Mouse (Mus musculus) liver, embryonic 14.5 days (tissue): ENCODE data around the gene Mogat1. TPM values are rescaled to one million over a fixed set of nuclear protein-coding genes. Genes with fewer than 3 reads are reported as not detected.
"Not testable (repeated sequence)": the region's sequence is repeated elsewhere in the genome, so short reads cannot be mapped to it uniquely, and the experiment has no call there.

ENCODE experiments used
- ATAC-seq: fragments of 200-750 bp; cut with Nextera tagmentation; 2 replicates; pipeline ENCODE4 v1.8.0; 2017; ENCODE audit warnings: moderate number of reproducible peaks, mild to moderate bottlenecking, moderate library complexity; ENCODE audit not compliant: insufficient read depth
- DNase-seq, 3 experiments: peaks; one replicate each; pipeline ENCODE4 v3.0.0-alpha.2; 2012 to 2013; ENCODE audit warnings: low read depth in 3 of 3, low spot score in 3 of 3
- H3K27ac ChIP-seq: fragments of 300-500 bp; sonication (generic); 2 replicates; pipeline ENCODE4 v1.5.1; 2014; ENCODE audit warnings: moderate library complexity, mild to moderate bottlenecking, control low read depth, inconsistent platforms
- H3K27me3 ChIP-seq: fragments of 300-500 bp; sonication (generic); 2 replicates; pipeline ENCODE4 v1.6.1; 2014; ENCODE audit warnings: mild to moderate bottlenecking, low read length, moderate library complexity; ENCODE audit not compliant: control insufficient read depth, insufficient read depth
- H3K36me3 ChIP-seq: fragments of 300-500 bp; sonication (generic); replicated peaks from 2 replicates; pipeline ENCODE4 v1.6.1; 2014; ENCODE audit warnings: low read depth; ENCODE audit not compliant: control insufficient read depth, insufficient read depth
- H3K4me1 ChIP-seq, 2 experiments: fragments of 200-500 bp in 1 of 2; fragments of 300-500 bp in 1 of 2; sonication (generic) in 1 of 2; replicated peaks; 2 replicates each; pipeline ENCODE4 v1.6.1; 2012 to 2014; ENCODE audit warnings: antibody characterized with exemption in 1 of 2, inconsistent platforms in 1 of 2, low read length in 1 of 2; ENCODE audit not compliant: control insufficient read depth in 2 of 2, insufficient read depth in 2 of 2
- H3K4me2 ChIP-seq: fragments of 300-500 bp; sonication (generic); 2 replicates; pipeline ENCODE4 v1.6.1; 2014; ENCODE audit warnings: low read depth, mild to moderate bottlenecking, control low read depth, moderate library complexity
- H3K4me3 ChIP-seq, 2 experiments: fragments of 200-500 bp in 1 of 2; fragments of 300-500 bp in 1 of 2; sonication (generic) in 1 of 2; 2 replicates each; pipeline ENCODE4 v1.5.1; 2012 to 2014; ENCODE audit warnings: low read depth in 2 of 2, low read length in 2 of 2, mild to moderate bottlenecking in 2 of 2, control low read depth in 1 of 2, inconsistent platforms in 1 of 2, moderate library complexity in 1 of 2; ENCODE audit not compliant: insufficient read depth in 1 of 2
- H3K9ac ChIP-seq: fragments of 300-500 bp; sonication (generic); replicated peaks from 2 replicates; pipeline ENCODE4 v1.6.1; 2014; ENCODE audit warnings: mild to moderate bottlenecking, control low read depth, moderate library complexity
- H3K9me3 ChIP-seq: fragments of 300-500 bp; sonication (generic); 2 replicates; pipeline ENCODE4 v1.6.1; 2016; ENCODE audit warnings: low read length, mixed read lengths; ENCODE audit not compliant: control insufficient read depth
- CTCF ChIP-seq: IDR thresholded peaks from 2 replicates; pipeline ENCODE4 v1.5.1; 2016; ENCODE audit warnings: antibody characterized with exemption, low read depth, control low read depth
- EP300 ChIP-seq: IDR thresholded peaks from 2 replicates; pipeline ENCODE4 v1.6.1; 2016; ENCODE audit warnings: antibody characterized with exemption, low read depth
- WGBS: fragments of 180-500 bp; shearing (Covaris S2); extraction: QIAGEN DNeasy Blood & Tissue Kit; methylation state at CpG from one replicate; pipeline ENCODE4 v1.1.7; 2014; ENCODE audit not compliant: insufficient replicate concordance; 5-methylcytosine and 5-hydroxymethylcytosine counted together
- polyA plus RNA-seq, 2 experiments: library from polyadenylated mRNA; depleted of rRNA in 1 of 2; stranded (reverse) in 1 of 2; unstranded in 1 of 2; fragments of >200 nt; fragmentation: Nextera tagmentation in 1 of 2; extraction: Ambion mirVana in 1 of 2; gene quantifications; 2 replicates each; pipeline versions ENCODE4 v1.2.1 to v1.2.3; 2012 to 2014

Mogat1 gene
- polyA plus RNA-seq, 2 experiments, result 0.08 TPM; not detected in 1

GRCm38 (mm10) chr1:78488752-78489492 lies 21.9 kb upstream of the Mogat1 start, which contains the start of gene Farsb:
Gene Farsb (minus strand): TSS chr1:78488897.
- peak within 1 kb of the TSS; percentile 58 for H3K27ac ChIP-seq
- TF ChIP-seq CTCF, result no peak
- TF ChIP-seq EP300, result peak; percentile 78
- H3K4me3 ChIP-seq, result peak within 1 kb of the TSS; percentile 83 to 98
- DNase-seq, result peak; percentile 81 to 88 (median 87)
- no peaks in the 10 kb centered on the region for H3K36me3 ChIP-seq
- ATAC-seq, result peak; percentile 97
- H3K27me3 ChIP-seq, result no peaks in the 10 kb centered on the region
- under 1% methylated on average over 31 of the region's 31 CpGs for WGBS
- H3K4me1 ChIP-seq, result peaks cover 9 to 11% of the 10 kb centered on the region in 2 experiments
- peak within 1 kb of the TSS; percentile 90 for H3K9ac ChIP-seq
- H3K4me2 ChIP-seq, result peak within 1 kb of the TSS; percentile 90
- no peaks in the 10 kb centered on the region for H3K9me3 ChIP-seq

DNA sequence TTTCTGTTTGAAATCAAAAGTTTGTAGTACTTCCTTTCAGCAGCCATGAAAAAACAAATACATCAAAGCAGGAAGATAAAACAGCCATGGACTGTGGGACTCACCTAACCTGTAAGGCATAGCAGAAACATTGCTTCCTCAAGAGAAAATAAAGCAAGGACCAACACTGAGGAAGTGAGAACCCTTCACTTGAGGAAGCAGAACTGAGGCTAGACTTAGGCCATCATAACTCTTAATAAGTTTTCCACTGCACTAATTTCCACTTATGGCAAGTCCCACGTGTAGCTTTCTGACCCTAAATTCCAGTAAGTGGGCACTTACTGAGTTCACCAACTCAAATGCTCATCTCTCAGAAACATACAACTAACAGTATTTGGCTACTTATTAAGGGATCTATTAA lies 20.6 kb upstream of the Mogat1 start:
- 30% methylated on average over 1 of the region's 1 CpGs for WGBS
- Histone ChIP-seq H3K4me1 (peaks cover 9 to 11% of the 10 kb centered on the region in 2 experiments), H3K27me3 (no peaks in the 10 kb centered on the region), H3K36me3 (no peaks in the 10 kb centered on the region), H3K4me3 (no peak overlapping the region), H3K9me3 (no peaks in the 10 kb centered on the region), H3K9ac (no peak overlapping the region), H3K4me2 (peak overlapping the region; percentile 90), H3K27ac (no peak overlapping the region)
- DNase-seq, result no peak
- no peak for ATAC-seq
- no peak for TF ChIP-seq EP300
- TF ChIP-seq CTCF, result no peak

DNA sequence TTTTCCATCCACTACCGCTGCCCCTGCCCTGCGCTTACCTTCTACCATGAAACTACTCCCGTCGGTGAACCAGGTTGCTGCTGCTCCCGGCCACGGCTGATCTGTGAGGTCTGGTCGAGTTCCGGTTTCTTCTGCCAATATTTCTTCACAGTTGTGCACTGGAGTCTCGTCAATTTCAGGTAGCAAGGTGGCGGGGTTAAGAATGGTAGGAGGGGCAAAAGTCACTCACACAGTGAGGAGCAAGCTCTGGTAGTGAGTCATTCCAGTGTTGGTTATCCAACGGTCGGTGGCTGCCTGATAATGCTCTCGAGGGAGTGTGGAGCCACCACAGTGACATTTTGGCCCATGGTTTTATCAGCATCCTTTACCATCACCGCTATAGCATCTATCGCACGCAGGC lies 9.8 kb upstream of the Mogat1 start:
- no peak overlapping the region for H3K27ac ChIP-seq
- WGBS, result 74% methylated on average over 16 of the region's 16 CpGs
- no peaks in the 10 kb centered on the region for H3K27me3 ChIP-seq
- ATAC-seq (no peak), DNase-seq (no peak)
- H3K9ac ChIP-seq, result no peak overlapping the region
- no peaks in the 10 kb centered on the region for H3K36me3 ChIP-seq
- H3K4me2 ChIP-seq, result no peak overlapping the region
- H3K4me1 ChIP-seq, result no peaks in the 10 kb centered on the region
- H3K9me3 ChIP-seq, result no peaks in the 10 kb centered on the region; the same call in 1 of the 2 replicates
- TF ChIP-seq CTCF (no peak), EP300 (no peak)
- H3K4me3 ChIP-seq, result no peak overlapping the region

- 69% methylated on average over 12 of the region's 12 CpGs for WGBS
- H3K9ac ChIP-seq, H3K4me3 ChIP-seq, H3K36me3 ChIP-seq, H3K27me3 ChIP-seq, H3K9me3 ChIP-seq, H3K4me2 ChIP-seq, H3K27ac ChIP-seq, H3K4me1 ChIP-seq, DNase-seq, ATAC-seq: not testable (repeated sequence)
These were observed 8.9 kb upstream of the Mogat1 start for GRCm38 (mm10) chr1:78501856-78502255.

GRCm38 (mm10) chr1:78502527-78502926 lies 8.3 kb upstream of the Mogat1 start:
- Histone ChIP-seq H3K4me3 (no peak overlapping the region), H3K27ac (no peak overlapping the region), H3K9ac (no peak overlapping the region), H3K36me3 (no peaks in the 10 kb centered on the region), H3K9me3 (no peaks in the 10 kb centered on the region; the same call in 1 of the 2 replicates), H3K4me2 (no peak overlapping the region), H3K4me1 (no peaks in the 10 kb centered on the region), H3K27me3 (no peaks in the 10 kb centered on the region)
- TF ChIP-seq EP300 (no peak), CTCF (no peak)
- no peak for ATAC-seq
- 66% methylated on average over 6 of the region's 6 CpGs for WGBS
- DNase-seq, result no peak
